29 mouse cellular contexts compared by ENCODE assay signal in genomic region chr10:46819133-46819532, GRCm38 (mm10).
DNase-seq lines count a peak whose midpoint lies in the region; ATAC-seq and TF ChIP-seq lines count a peak whose summit lies in the region.
"Had no signal": no experiment of that assay in that cellular context is flagged by ENCODE, and none has a peak within 500 bp of the region (broad histone marks: within the 10 kb centered on the region; RNA-seq: fewer than 3 reads in every experiment).

No protein-coding gene starts in this region.

- peaks cover 15% of the 10 kb centered on the region for H3K36me3 ChIP-seq in E14TG2a.4 (ENCODE audit: insufficient read depth, low read length)
- no peaks in the 10 kb centered on the region for H3K36me3 ChIP-seq in kidney, embryonic 15.5 days
- H3K36me3 ChIP-seq: embryonic facial prominence, embryonic 13.5 days; embryonic facial prominence, embryonic 15.5 days; forebrain, embryonic 10.5 days; forebrain, embryonic 12.5 days; G1E had no signal

- no peak overlapping the region for H3K9ac ChIP-seq in kidney, embryonic 15.5 days
- H3K9ac ChIP-seq: embryonic facial prominence, embryonic 13.5 days; embryonic facial prominence, embryonic 15.5 days; forebrain, embryonic 12.5 days had no signal

- no peak overlapping the region for H3K4me2 ChIP-seq in kidney, embryonic 15.5 days
- H3K4me2 ChIP-seq: embryonic facial prominence, embryonic 13.5 days; embryonic facial prominence, embryonic 15.5 days; forebrain, embryonic 12.5 days had no signal

- TF ChIP-seq POLR2A in brain, embryonic 14.5 days (IDR thresholded peaks at IDR 0.05; ENCODE audit: borderline replicate concordance, extremely low read depth, insufficient read depth, insufficient read length, poor library complexity, severe bottlenecking): no peak

- no peak overlapping the region for H3K27ac ChIP-seq in kidney, embryonic 15.5 days
- H3K27ac ChIP-seq: embryonic facial prominence, embryonic 13.5 days; embryonic facial prominence, embryonic 15.5 days; forebrain, embryonic 10.5 days; forebrain, embryonic 12.5 days had no signal

- no peaks in the 10 kb centered on the region for H3K9me3 ChIP-seq in E14TG2a.4 (ENCODE audit: low read length)
- H3K9me3 ChIP-seq in kidney, embryonic 15.5 days (replicated peaks): no peaks in the 10 kb centered on the region
- H3K9me3 ChIP-seq: embryonic facial prominence, embryonic 13.5 days; embryonic facial prominence, embryonic 15.5 days; forebrain, embryonic 10.5 days; forebrain, embryonic 12.5 days; G1E had no signal

- ATAC-seq in kidney, embryonic 15.5 days (replicated peaks; ENCODE audit: low FRiP score): no peak
- ATAC-seq: activated CD4-positive, CD25-positive, alpha-beta regulatory T cell, adult 4 months; CD4-positive, CD25-positive, alpha-beta regulatory T cell, adult 4 months; forebrain, embryonic 14.5 days; forebrain, embryonic 16.5 days; Patski had no signal

- peak overlapping the region; percentile 70 for H3K4me3 ChIP-seq in E14TG2a.4 (replicated peaks; ENCODE audit: low read length)
- H3K4me3 ChIP-seq in kidney, embryonic 15.5 days (replicated peaks): no peak overlapping the region
- H3K4me3 ChIP-seq: embryonic facial prominence, embryonic 13.5 days; embryonic facial prominence, embryonic 15.5 days; erythroblast, embryonic 14.5 days; forebrain, embryonic 10.5 days; forebrain, embryonic 12.5 days had no signal

- no peak for TF ChIP-seq CTCF in E14TG2a.4 (conservative IDR thresholded peaks at IDR 0.05; ENCODE audit: low read length)
- TF ChIP-seq CTCF in brain, embryonic 14.5 days (IDR thresholded peaks at IDR 0.05; ENCODE audit: borderline replicate concordance, extremely low read depth, insufficient read depth, insufficient read length): no peak

- H3K27me3 ChIP-seq in E14TG2a.4 (ENCODE audit: insufficient read depth, low read length): no peaks in the 10 kb centered on the region
- H3K27me3 ChIP-seq in kidney, embryonic 15.5 days: no peaks in the 10 kb centered on the region
- H3K27me3 ChIP-seq: CH12.LX; embryonic facial prominence, embryonic 13.5 days; embryonic facial prominence, embryonic 15.5 days; forebrain, embryonic 12.5 days; Patski had no signal

- H3K4me1 ChIP-seq in E14TG2a.4 (replicated peaks; ENCODE audit: low read depth, low read length): peaks cover 61% of the 10 kb centered on the region
- no peaks in the 10 kb centered on the region for H3K4me1 ChIP-seq in kidney, embryonic 15.5 days
- H3K4me1 ChIP-seq: embryonic facial prominence, embryonic 13.5 days; embryonic facial prominence, embryonic 15.5 days; forebrain, embryonic 10.5 days; forebrain, embryonic 12.5 days had no signal

- peak; percentile 73 for DNase-seq in ES-CJ7 (ENCODE audit: low read depth, low spot score)
- DNase-seq in R1 (ENCODE audit: low read depth, low spot score): peak; percentile 59
- peak; percentile 8 for DNase-seq in brain, embryonic 14.5 days (ENCODE audit: low read depth)
- DNase-seq in heart, adult 8-10 months (ENCODE audit: low spot score): no peak
- DNase-seq in layer of hippocampus, postnatal 10 days (ENCODE audit: low spot score in 2 of 2): no peak
- DNase-seq: adrenal gland, adult 8-10 months; adrenal gland, postnatal 14 days; adrenal gland, postnatal 36 days; B cell, adult 2 months; cerebellum, adult 18-20 months; cerebellum, adult 8-10 months; cerebellum, adult 9-11 months; cerebellum, postnatal 14 days; cerebellum, postnatal 36 days; embryo, embryonic 11 days had no signal

- WGBS in kidney, embryonic 15.5 days: 81% methylated on average over 2 of the region's 2 CpGs

Comparison
In these comparisons a context has a peak if more than half of its experiments do, and no peak if none do; other contexts are left out.
1. DNase-seq: peak in ES-CJ7 (single experiment), R1 (single experiment) and brain, embryonic 14.5 days (single experiment); none in heart, adult 8-10 months (single experiment) and layer of hippocampus, postnatal 10 days (0 of 2).